8 mouse cellular contexts compared by ENCODE assay signal in the genomic region with DNA sequence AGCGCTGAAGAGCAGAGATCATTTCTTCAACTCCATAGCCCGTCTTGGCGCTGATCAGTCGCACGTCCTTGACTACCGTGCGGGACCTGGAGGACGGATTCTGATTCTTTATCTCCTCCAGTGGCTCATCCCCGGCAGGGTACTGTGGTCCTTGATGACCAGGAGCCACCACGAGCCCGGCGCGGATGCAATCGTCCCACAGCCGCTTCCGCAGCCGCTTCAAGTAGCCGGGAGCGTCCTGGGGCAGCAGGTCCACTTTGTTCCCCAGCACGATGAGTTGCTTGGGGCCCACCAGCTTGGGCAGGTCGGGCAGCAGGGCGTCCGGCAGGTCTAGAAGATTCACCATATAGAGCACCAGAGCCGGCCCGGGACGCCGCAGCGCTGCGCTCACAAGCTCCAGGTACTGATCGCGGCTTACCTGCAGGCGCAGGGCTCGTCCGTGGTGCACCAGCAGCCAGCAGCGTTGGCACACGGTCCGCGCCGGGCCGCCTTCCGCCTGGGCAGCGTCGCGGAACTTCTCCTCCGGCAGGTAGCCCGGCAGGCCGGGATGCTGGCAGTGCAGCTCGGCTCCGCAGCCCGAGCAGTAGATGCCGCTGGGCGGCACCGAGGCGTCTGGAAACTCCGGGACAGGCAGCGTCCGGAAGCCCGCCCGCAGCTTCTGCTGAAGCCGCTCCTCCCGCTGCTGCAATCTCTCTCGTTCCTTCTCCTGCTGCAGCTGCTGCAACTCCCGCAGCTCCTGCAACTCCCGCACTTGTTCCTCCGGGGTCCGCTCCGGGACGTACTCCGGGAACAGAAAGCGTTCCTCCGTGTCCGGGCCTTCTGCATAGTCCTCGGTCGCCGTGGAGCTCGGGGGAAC. TPM values are rescaled to one million over a fixed set of nuclear protein-coding genes. Genes with fewer than 3 reads are reported as not detected.
DNase-seq lines count a peak whose midpoint lies in the region; ATAC-seq lines count a peak whose summit lies in the region.

No protein-coding gene starts in this region.

- peak; percentile 43 for ATAC-seq in activated CD4-positive, CD25-positive, alpha-beta regulatory T cell, adult 4 months
- ATAC-seq in embryonic facial prominence, embryonic 15.5 days (ENCODE audit: insufficient number of reproducible peaks, low FRiP score, low TSS enrichment, low read depth), result no peak; the same call in 1 of the 2 replicates
- ATAC-seq in limb, embryonic 15.5 days (ENCODE audit: insufficient number of reproducible peaks, low FRiP score, low TSS enrichment, low read depth), result no peak; the same call in 1 of the 2 replicates
- ATAC-seq in midbrain, embryonic 16.5 days, result peak; percentile 37

- H3K27me3 ChIP-seq in embryonic facial prominence, embryonic 15.5 days, result no peaks in the 10 kb centered on the region
- no peaks in the 10 kb centered on the region for H3K27me3 ChIP-seq in hindbrain, embryonic 10.5 days (ENCODE audit: insufficient read depth, poor library complexity, severe bottlenecking)
- H3K27me3 ChIP-seq in limb, embryonic 15.5 days, result no peaks in the 10 kb centered on the region
- no peaks in the 10 kb centered on the region for H3K27me3 ChIP-seq in midbrain, embryonic 16.5 days (ENCODE audit: control insufficient read depth, insufficient read depth, low read depth, low read length)

- under 1% methylated on average over 76 of the region's 76 CpGs for WGBS in embryonic facial prominence, embryonic 15.5 days
- under 1% methylated on average over 76 of the region's 76 CpGs for WGBS in hindbrain, embryonic 10.5 days
- under 1% methylated on average over 76 of the region's 76 CpGs for WGBS in limb, embryonic 15.5 days
- WGBS in midbrain, embryonic 16.5 days, result 0% methylated on average over 74 of the region's 76 CpGs

- peaks cover 22% of the 10 kb centered on the region for H3K4me1 ChIP-seq in embryonic facial prominence, embryonic 15.5 days
- peaks cover 30% of the 10 kb centered on the region for H3K4me1 ChIP-seq in hindbrain, embryonic 10.5 days (replicated peaks)
- peaks cover 24% of the 10 kb centered on the region for H3K4me1 ChIP-seq in limb, embryonic 15.5 days
- peaks cover 22% of the 10 kb centered on the region for H3K4me1 ChIP-seq in midbrain, embryonic 16.5 days (ENCODE audit: control insufficient read depth, insufficient read depth, low read length)

- peaks cover 23% of the 10 kb centered on the region for H3K36me3 ChIP-seq in embryonic facial prominence, embryonic 15.5 days
- peaks cover 54% of the 10 kb centered on the region for H3K36me3 ChIP-seq in hindbrain, embryonic 10.5 days
- H3K36me3 ChIP-seq in limb, embryonic 15.5 days, result peaks cover 31% of the 10 kb centered on the region
- peaks cover 11% of the 10 kb centered on the region; the same call in 1 of the 2 replicates for H3K36me3 ChIP-seq in midbrain, embryonic 16.5 days (ENCODE audit: control insufficient read depth, insufficient read depth, low read length)

- peak overlapping the region; percentile 99 for H3K4me2 ChIP-seq in embryonic facial prominence, embryonic 15.5 days (replicated peaks)
- H3K4me2 ChIP-seq in limb, embryonic 15.5 days, result peak overlapping the region; percentile 98
- peak overlapping the region; percentile 99 for H3K4me2 ChIP-seq in midbrain, embryonic 16.5 days (ENCODE audit: low read length)

- DNase-seq in ovary, adult 18-20 months (ENCODE audit: low spot score), result peak; percentile 5
- no peak for DNase-seq in ovary, postnatal 36 days (ENCODE audit: low spot score)
- no peak for DNase-seq in hindbrain, embryonic 10.5 days (ENCODE audit: low spot score)
- DNase-seq in yolk sac, embryonic 10.5 days (ENCODE audit: low spot score), result peak; percentile 20

- peak overlapping the region; percentile 79 for H3K4me3 ChIP-seq in embryonic facial prominence, embryonic 15.5 days (replicated peaks)
- H3K4me3 ChIP-seq in hindbrain, embryonic 10.5 days, result peak overlapping the region; percentile 97
- peak overlapping the region; percentile 87 for H3K4me3 ChIP-seq in limb, embryonic 15.5 days
- H3K4me3 ChIP-seq in midbrain, embryonic 16.5 days (ENCODE audit: low read depth, low read length), result peak overlapping the region; percentile 76

- peak overlapping the region; percentile 97; the same call in 1 of the 2 replicates for H3K27ac ChIP-seq in embryonic facial prominence, embryonic 15.5 days (replicated peaks)
- peak overlapping the region; percentile 94 for H3K27ac ChIP-seq in hindbrain, embryonic 10.5 days
- 0 out of 2 replicates have a peak overlapping the region, but pooled peaks have one; percentile 33 for H3K27ac ChIP-seq in limb, embryonic 15.5 days
- H3K27ac ChIP-seq in midbrain, embryonic 16.5 days (ENCODE audit: low read length), result peak overlapping the region; percentile 90

- no peaks in the 10 kb centered on the region for H3K9me3 ChIP-seq in embryonic facial prominence, embryonic 15.5 days (replicated peaks)
- no peaks in the 10 kb centered on the region for H3K9me3 ChIP-seq in hindbrain, embryonic 10.5 days
- no peaks in the 10 kb centered on the region for H3K9me3 ChIP-seq in limb, embryonic 15.5 days
- no peaks in the 10 kb centered on the region for H3K9me3 ChIP-seq in midbrain, embryonic 16.5 days (replicated peaks; ENCODE audit: control insufficient read depth, low read length, poor library complexity, severe bottlenecking)

- peak overlapping the region; percentile 69 for H3K9ac ChIP-seq in embryonic facial prominence, embryonic 15.5 days
- peak overlapping the region; percentile 72 for H3K9ac ChIP-seq in limb, embryonic 15.5 days
- H3K9ac ChIP-seq in midbrain, embryonic 16.5 days (ENCODE audit: low read depth, low read length), result peak overlapping the region; percentile 82

RNA-seq across cellular contexts. Expression of gene Noa1, which starts 0.6 kb away (rescaled TPM):
- 1 to 10 TPM; 5.0 to 8.3 TPM for polyA plus RNA-seq in activated CD4-positive, CD25-positive, alpha-beta regulatory T cell, adult 4 months (2017; shearing (Covaris generic))
- 30.5 and 31.1 TPM in 2 replicates for polyA plus RNA-seq in embryonic facial prominence, embryonic 15.5 days (2015; fragmentation: Nextera tagmentation; extraction: Ambion mirVana)
- 35.9 and 39.6 TPM in 2 replicates for polyA plus RNA-seq in hindbrain, embryonic 10.5 days (2016; fragmentation: Nextera tagmentation; extraction: Ambion mirVana)
- polyA plus RNA-seq in limb, embryonic 15.5 days (2015; fragmentation: Nextera tagmentation; extraction: Ambion mirVana), result 29.4 TPM in 2 replicates
- 36.2 and 36.5 TPM in 2 replicates for polyA plus RNA-seq in midbrain, embryonic 16.5 days (2015; fragmentation: Nextera tagmentation; extraction: Ambion mirVana)

RNA-seq across cellular contexts. Expression of gene Polr2b, which starts 0.7 kb away (rescaled TPM):
- 10 to 100 TPM; 45.0 to 49.2 TPM for polyA plus RNA-seq in activated CD4-positive, CD25-positive, alpha-beta regulatory T cell, adult 4 months (2017; shearing (Covaris generic))
- polyA plus RNA-seq in embryonic facial prominence, embryonic 15.5 days (2015; fragmentation: Nextera tagmentation; extraction: Ambion mirVana), result 52.2 and 53.8 TPM in 2 replicates
- polyA plus RNA-seq in hindbrain, embryonic 10.5 days (2016; fragmentation: Nextera tagmentation; extraction: Ambion mirVana), result 71.6 and 91.1 TPM in 2 replicates
- polyA plus RNA-seq in limb, embryonic 15.5 days (2015; fragmentation: Nextera tagmentation; extraction: Ambion mirVana), result 50.8 and 54.8 TPM in 2 replicates
- 62.5 and 64.9 TPM in 2 replicates for polyA plus RNA-seq in midbrain, embryonic 16.5 days (2015; fragmentation: Nextera tagmentation; extraction: Ambion mirVana)

RNA-seq across cellular contexts. Expression of gene Rest, which starts 44.0 kb away (rescaled TPM):
- polyA plus RNA-seq in activated CD4-positive, CD25-positive, alpha-beta regulatory T cell, adult 4 months (2017; shearing (Covaris generic)), result 10 to 100 TPM; 16.3 to 17.6 TPM
- 35.7 and 36.3 TPM in 2 replicates for polyA plus RNA-seq in embryonic facial prominence, embryonic 15.5 days (2015; fragmentation: Nextera tagmentation; extraction: Ambion mirVana)
- polyA plus RNA-seq in hindbrain, embryonic 10.5 days (2016; fragmentation: Nextera tagmentation; extraction: Ambion mirVana), result 17.1 and 22.8 TPM in 2 replicates
- polyA plus RNA-seq in limb, embryonic 15.5 days (2015; fragmentation: Nextera tagmentation; extraction: Ambion mirVana), result 32.3 and 37.6 TPM in 2 replicates
- 4.8 and 4.9 TPM in 2 replicates for polyA plus RNA-seq in midbrain, embryonic 16.5 days (2015; fragmentation: Nextera tagmentation; extraction: Ambion mirVana)

Comparison
In these comparisons a context has a peak if more than half of its experiments do, and no peak if none do; other contexts are left out.
1. DNase-seq: peak in ovary, adult 18-20 months (single experiment) and yolk sac, embryonic 10.5 days (single experiment); none in ovary, postnatal 36 days (single experiment) and hindbrain, embryonic 10.5 days (single experiment).
2. ATAC-seq: peak in activated CD4-positive, CD25-positive, alpha-beta regulatory T cell, adult 4 months (single experiment) and midbrain, embryonic 16.5 days (single experiment); none in embryonic facial prominence, embryonic 15.5 days (single experiment) and limb, embryonic 15.5 days (single experiment).
3. H3K27ac ChIP-seq: peak in every context shown above with its lines; median percentile 97 in embryonic facial prominence, embryonic 15.5 days; 94 in hindbrain, embryonic 10.5 days; 90 in midbrain, embryonic 16.5 days; 33 in limb, embryonic 15.5 days.
4. Peak in every context shown above with its lines, with median percentiles within 50 percentile points of each other: H3K4me2 ChIP-seq, H3K4me3 ChIP-seq and H3K9ac ChIP-seq.